Mouse (Mus musculus): ENCODE measurements around the gene Casz1. TPM values are rescaled to one million over a fixed set of nuclear protein-coding genes. Genes with fewer than 3 reads are reported as not detected.
A peak's percentile ranks its signal among the peaks of the same experiment; 100 is the strongest.

The Casz1 gene
- polyA plus RNA-seq, 1 experiment from 2014 or later: 5.6 TPM

GRCm38 (mm10) chr4:148950932-148951650, 146.9 kb downstream of the Casz1 start:
- Histone ChIP-seq H3K27me3 (replicated peaks; ENCODE audit: control insufficient read depth, insufficient read depth, low read length) (peaks cover 18% of the 10 kb centered on the region), H3K4me3 (ENCODE audit: low read depth, low read length) (no peak overlapping the region), H3K4me2 (replicated peaks; ENCODE audit: low read depth) (no peak overlapping the region), H3K9ac (ENCODE audit: low read depth, low read length) (no peak overlapping the region), H3K27ac (ENCODE audit: low read depth, low read length) (0 out of 2 replicates have a peak overlapping the region, but pooled peaks have one; percentile 11), H3K36me3 (ENCODE audit: control insufficient read depth, insufficient read depth) (peaks cover 36% of the 10 kb centered on the region), H3K4me1 (replicated peaks; ENCODE audit: control insufficient read depth, insufficient read depth, low read length) (no peaks in the 10 kb centered on the region), H3K9me3 (ENCODE audit: control insufficient read depth) (no peaks in the 10 kb centered on the region)
- TF ChIP-seq CTCF (IDR thresholded peaks at IDR 0.05; ENCODE audit: low read depth): no peak
- 58% methylated on average over 25 of the region's 25 CpGs for WGBS
- no peak for ATAC-seq

DNA sequence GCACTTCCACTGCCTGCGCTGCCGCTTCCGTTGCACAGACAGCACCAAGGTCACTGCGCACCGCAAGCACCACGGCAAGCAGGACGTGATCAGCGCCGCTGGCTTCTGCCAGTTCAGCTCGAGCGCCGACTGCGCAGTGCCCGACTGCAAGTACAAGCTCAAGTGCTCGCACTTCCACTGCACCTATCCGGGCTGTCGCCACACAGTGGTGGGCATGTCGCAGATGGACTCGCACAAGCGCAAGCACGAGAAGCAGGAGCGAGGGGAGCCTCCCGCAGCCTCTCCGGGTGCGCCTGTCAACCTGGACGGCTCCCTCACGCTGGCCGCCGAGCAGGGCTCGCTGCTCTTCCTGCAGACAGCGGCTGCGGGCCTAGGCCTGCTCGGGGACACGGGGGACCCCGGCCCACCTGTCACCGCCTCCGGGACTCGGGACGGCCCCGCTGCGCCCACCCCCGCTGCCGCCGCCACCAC, 147.6 kb downstream of the Casz1 start:
- H3K27ac ChIP-seq (ENCODE audit: low read depth, low read length): no peak overlapping the region
- H3K4me2 ChIP-seq (replicated peaks; ENCODE audit: low read depth): peak overlapping the region; percentile 44; the same call in 1 of the 2 replicates
- no peaks in the 10 kb centered on the region for H3K9me3 ChIP-seq (ENCODE audit: control insufficient read depth)
- H3K4me1 ChIP-seq (replicated peaks; ENCODE audit: control insufficient read depth, insufficient read depth, low read length): no peaks in the 10 kb centered on the region
- H3K4me3 ChIP-seq (ENCODE audit: low read depth, low read length): peak overlapping the region; percentile 1; the same call in 1 of the 2 replicates
- 44% methylated on average over 41 of the region's 44 CpGs for WGBS
- no peak overlapping the region for H3K9ac ChIP-seq (ENCODE audit: low read depth, low read length)
- no peak for ATAC-seq
- H3K36me3 ChIP-seq (ENCODE audit: control insufficient read depth, insufficient read depth): peaks cover 33% of the 10 kb centered on the region; the same call in 1 of the 2 replicates
- TF ChIP-seq CTCF (IDR thresholded peaks at IDR 0.05; ENCODE audit: low read depth): no peak
- H3K27me3 ChIP-seq (replicated peaks; ENCODE audit: control insufficient read depth, insufficient read depth, low read length): peaks cover 18% of the 10 kb centered on the region

DNA sequence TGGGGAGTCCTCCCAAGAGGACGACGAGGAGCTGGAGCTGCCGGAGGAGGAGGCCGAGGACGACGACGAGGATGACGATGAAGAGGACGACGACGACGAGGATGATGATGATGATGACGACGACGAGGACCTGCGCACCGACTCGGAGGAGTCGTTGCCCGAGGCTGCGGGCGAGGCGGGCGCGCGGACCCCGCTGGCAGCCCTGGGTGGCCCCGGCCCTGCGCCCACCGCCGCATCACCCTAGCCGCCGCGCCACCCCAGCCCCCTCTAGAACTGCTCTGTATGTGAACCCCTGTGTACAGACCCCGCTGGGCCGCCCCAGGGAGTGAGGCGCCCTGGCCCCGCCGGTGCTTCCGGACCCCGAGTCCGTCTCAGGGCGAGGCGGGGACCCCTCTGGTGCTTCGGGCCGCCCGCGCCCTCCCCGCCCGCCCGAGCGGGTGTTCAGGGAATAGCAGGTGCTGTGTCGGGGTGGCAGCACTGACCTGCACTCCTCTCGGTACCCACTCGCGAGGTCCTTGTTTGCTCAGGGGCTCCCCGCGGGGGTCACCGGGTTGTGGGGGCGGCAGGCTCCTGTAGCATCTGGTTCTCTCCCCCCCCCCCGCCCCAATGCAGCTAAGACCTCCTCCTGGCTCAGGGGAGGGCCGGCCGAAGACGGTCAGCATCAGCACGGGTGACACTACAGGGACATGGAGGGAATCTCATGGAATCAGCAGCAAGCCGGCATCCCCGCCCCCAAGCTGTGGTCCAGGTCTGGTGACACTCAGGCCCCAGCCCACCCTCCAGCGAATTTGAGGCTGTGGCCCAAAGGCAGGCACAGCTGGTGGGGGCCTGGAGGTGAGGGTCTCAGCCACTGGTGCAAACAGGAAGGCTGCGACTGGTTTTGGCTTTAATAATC, 148.3 kb downstream of the Casz1 start:
- TF ChIP-seq CTCF (IDR thresholded peaks at IDR 0.05; ENCODE audit: low read depth): no peak
- no peak for ATAC-seq
- Histone ChIP-seq H3K4me3 (ENCODE audit: low read depth, low read length) (peak overlapping the region; percentile 1; the same call in 1 of the 2 replicates), H3K4me1 (replicated peaks; ENCODE audit: control insufficient read depth, insufficient read depth, low read length) (no peaks in the 10 kb centered on the region), H3K9me3 (ENCODE audit: control insufficient read depth) (no peaks in the 10 kb centered on the region), H3K4me2 (replicated peaks; ENCODE audit: low read depth) (peak overlapping the region; percentile 44), H3K27me3 (replicated peaks; ENCODE audit: control insufficient read depth, insufficient read depth, low read length) (peaks cover 18% of the 10 kb centered on the region), H3K36me3 (ENCODE audit: control insufficient read depth, insufficient read depth) (peaks cover 26% of the 10 kb centered on the region; the same call in 1 of the 2 replicates), H3K9ac (ENCODE audit: low read depth, low read length) (no peak overlapping the region), H3K27ac (ENCODE audit: low read depth, low read length) (no peak overlapping the region)
- 39% methylated on average over 66 of the region's 69 CpGs for WGBS

GRCm38 (mm10) chr4:148955131-148955813, 151.0 kb downstream of the Casz1 start:
- Histone ChIP-seq H3K4me2 (replicated peaks; ENCODE audit: low read depth) (no peak overlapping the region), H3K27ac (ENCODE audit: low read depth, low read length) (no peak overlapping the region), H3K27me3 (replicated peaks; ENCODE audit: control insufficient read depth, insufficient read depth, low read length) (peaks cover 18% of the 10 kb centered on the region), H3K36me3 (ENCODE audit: control insufficient read depth, insufficient read depth) (peaks cover 25% of the 10 kb centered on the region; the same call in 1 of the 2 replicates), H3K4me3 (ENCODE audit: low read depth, low read length) (no peak overlapping the region), H3K9me3 (ENCODE audit: control insufficient read depth) (no peaks in the 10 kb centered on the region), H3K4me1 (replicated peaks; ENCODE audit: control insufficient read depth, insufficient read depth, low read length) (no peaks in the 10 kb centered on the region), H3K9ac (ENCODE audit: low read depth, low read length) (no peak overlapping the region)
- 79% methylated on average over 14 of the region's 14 CpGs for WGBS
- no peak; the same call in 1 of the 2 replicates for ATAC-seq
- TF ChIP-seq CTCF (IDR thresholded peaks at IDR 0.05; ENCODE audit: low read depth): no peak

GRCm38 (mm10) chr4:148960011-148960410, 155.8 kb downstream of the Casz1 start:
- H3K27me3 ChIP-seq (replicated peaks; ENCODE audit: control insufficient read depth, insufficient read depth, low read length): no peaks in the 10 kb centered on the region
- ATAC-seq: no peak
- WGBS: 79% methylated on average over 12 of the region's 12 CpGs
- no peak overlapping the region for H3K4me2 ChIP-seq (replicated peaks; ENCODE audit: low read depth)
- H3K36me3 ChIP-seq (ENCODE audit: control insufficient read depth, insufficient read depth): peaks cover 41% of the 10 kb centered on the region
- H3K27ac ChIP-seq (ENCODE audit: low read depth, low read length): no peak overlapping the region
- H3K9me3 ChIP-seq (ENCODE audit: control insufficient read depth): no peaks in the 10 kb centered on the region
- no peak overlapping the region for H3K4me3 ChIP-seq (ENCODE audit: low read depth, low read length)
- no peak overlapping the region for H3K9ac ChIP-seq (ENCODE audit: low read depth, low read length)
- peak; percentile 21; the same call in 1 of the 2 replicates for TF ChIP-seq CTCF (IDR thresholded peaks at IDR 0.05; ENCODE audit: low read depth)
- no peaks in the 10 kb centered on the region for H3K4me1 ChIP-seq (replicated peaks; ENCODE audit: control insufficient read depth, insufficient read depth, low read length)

All from intestine, postnatal 0 days (tissue).